Mouse (Mus musculus): ENCODE results near the gene 1110032A03Rik. TPM values are rescaled to one million over a fixed set of nuclear protein-coding genes. Genes with fewer than 3 reads are reported as not detected.

The 1110032A03Rik gene
- polyA plus RNA-seq, 1 experiment from 2014 or later, result 37.8 TPM

GRCm38 (mm10) chr9:50724661-50725330, 50.5 kb downstream of the 1110032A03Rik start:
- no peak overlapping the region for H3K4me2 ChIP-seq (replicated peaks; ENCODE audit: low read depth, low read length)
- WGBS, result 54% methylated on average over 3 of the region's 3 CpGs

GRCm38 (mm10) chr9:50724147-50724546, 51.2 kb downstream of the 1110032A03Rik start:
- Histone ChIP-seq H3K4me1 (ENCODE audit: control insufficient read depth, insufficient read depth, low read length) (peaks cover 11% of the 10 kb centered on the region; the same call in 1 of the 2 replicates), H3K27me3 (ENCODE audit: control insufficient read depth, insufficient read depth, low read length) (no peaks in the 10 kb centered on the region), H3K36me3 (ENCODE audit: control insufficient read depth, insufficient read depth, low read length) (no peaks in the 10 kb centered on the region), H3K9ac (replicated peaks; ENCODE audit: low read depth, low read length) (no peak overlapping the region), H3K27ac (ENCODE audit: low read length) (no peak overlapping the region), H3K4me2 (replicated peaks; ENCODE audit: low read depth, low read length) (no peak overlapping the region), H3K4me3 (ENCODE audit: low read depth, low read length) (no peak overlapping the region), H3K9me3 (ENCODE audit: control insufficient read depth, low read depth, low read length) (no peaks in the 10 kb centered on the region)
- ATAC-seq (ENCODE audit: insufficient number of reproducible peaks, insufficient read depth, low FRiP score, low read depth), result no peak
- WGBS, result 78% methylated on average over 2 of the region's 2 CpGs

More at GRCm38 (mm10) chr9:50724661-50725330, 50.5 kb downstream of the 1110032A03Rik start:
- no peak overlapping the region for H3K4me3 ChIP-seq (ENCODE audit: low read depth, low read length)
- no peaks in the 10 kb centered on the region for H3K36me3 ChIP-seq (ENCODE audit: control insufficient read depth, insufficient read depth, low read length)
- H3K9ac ChIP-seq (replicated peaks; ENCODE audit: low read depth, low read length), result no peak overlapping the region
- peaks cover 11% of the 10 kb centered on the region; the same call in 1 of the 2 replicates for H3K4me1 ChIP-seq (ENCODE audit: control insufficient read depth, insufficient read depth, low read length)
- H3K9me3 ChIP-seq (ENCODE audit: control insufficient read depth, low read depth, low read length), result no peaks in the 10 kb centered on the region
- no peak overlapping the region for H3K27ac ChIP-seq (ENCODE audit: low read length)
- ATAC-seq (ENCODE audit: insufficient number of reproducible peaks, insufficient read depth, low FRiP score, low read depth), result no peak
- no peaks in the 10 kb centered on the region for H3K27me3 ChIP-seq (ENCODE audit: control insufficient read depth, insufficient read depth, low read length)

GRCm38 (mm10) chr9:50723406-50723805, 51.9 kb downstream of the 1110032A03Rik start:
- WGBS, result 33% methylated on average over 7 of the region's 7 CpGs
- Histone ChIP-seq H3K4me3 (ENCODE audit: low read depth, low read length) (no peak overlapping the region), H3K9me3 (ENCODE audit: control insufficient read depth, low read depth, low read length) (no peaks in the 10 kb centered on the region), H3K9ac (replicated peaks; ENCODE audit: low read depth, low read length) (no peak overlapping the region), H3K27me3 (ENCODE audit: control insufficient read depth, insufficient read depth, low read length) (no peaks in the 10 kb centered on the region), H3K4me2 (replicated peaks; ENCODE audit: low read depth, low read length) (no peak overlapping the region), H3K36me3 (ENCODE audit: control insufficient read depth, insufficient read depth, low read length) (no peaks in the 10 kb centered on the region), H3K4me1 (ENCODE audit: control insufficient read depth, insufficient read depth, low read length) (peaks cover 11% of the 10 kb centered on the region; the same call in 1 of the 2 replicates), H3K27ac (ENCODE audit: low read length) (peak overlapping the region; percentile 48; the same call in 1 of the 2 replicates)
- no peak for ATAC-seq (ENCODE audit: insufficient number of reproducible peaks, insufficient read depth, low FRiP score, low read depth)

- WGBS, result 52% methylated on average over 8 of the region's 8 CpGs
- Histone ChIP-seq H3K4me2 (replicated peaks; ENCODE audit: low read depth, low read length) (no peak overlapping the region), H3K9ac (replicated peaks; ENCODE audit: low read depth, low read length) (no peak overlapping the region)
Observed at GRCm38 (mm10) chr9:50722451-50722911, 52.8 kb downstream of the 1110032A03Rik start.

GRCm38 (mm10) chr9:50721061-50721460, 54.3 kb downstream of the 1110032A03Rik start:
- Histone ChIP-seq H3K9me3 (ENCODE audit: control insufficient read depth, low read depth, low read length) (no peaks in the 10 kb centered on the region), H3K4me1 (ENCODE audit: control insufficient read depth, insufficient read depth, low read length) (peaks cover 11% of the 10 kb centered on the region; the same call in 1 of the 2 replicates), H3K4me2 (replicated peaks; ENCODE audit: low read depth, low read length) (no peak overlapping the region), H3K4me3 (ENCODE audit: low read depth, low read length) (no peak overlapping the region), H3K9ac (replicated peaks; ENCODE audit: low read depth, low read length) (no peak overlapping the region), H3K36me3 (ENCODE audit: control insufficient read depth, insufficient read depth, low read length) (no peaks in the 10 kb centered on the region), H3K27me3 (ENCODE audit: control insufficient read depth, insufficient read depth, low read length) (no peaks in the 10 kb centered on the region), H3K27ac (ENCODE audit: low read length) (no peak overlapping the region)
- ATAC-seq (ENCODE audit: insufficient number of reproducible peaks, insufficient read depth, low FRiP score, low read depth), result no peak
- WGBS, result 26% methylated on average over 12 of the region's 12 CpGs

More at GRCm38 (mm10) chr9:50722451-50722911, 52.8 kb downstream of the 1110032A03Rik start:
- ATAC-seq (ENCODE audit: insufficient number of reproducible peaks, insufficient read depth, low FRiP score, low read depth), result no peak
- no peak overlapping the region for H3K27ac ChIP-seq (ENCODE audit: low read length)
- peaks cover 11% of the 10 kb centered on the region; the same call in 1 of the 2 replicates for H3K4me1 ChIP-seq (ENCODE audit: control insufficient read depth, insufficient read depth, low read length)
- H3K9me3 ChIP-seq (ENCODE audit: control insufficient read depth, low read depth, low read length), result no peaks in the 10 kb centered on the region
- no peaks in the 10 kb centered on the region for H3K36me3 ChIP-seq (ENCODE audit: control insufficient read depth, insufficient read depth, low read length)
- H3K27me3 ChIP-seq (ENCODE audit: control insufficient read depth, insufficient read depth, low read length), result no peaks in the 10 kb centered on the region
- H3K4me3 ChIP-seq (ENCODE audit: low read depth, low read length), result no peak overlapping the region

GRCm38 (mm10) chr9:50718878-50719277, 56.4 kb downstream of the 1110032A03Rik start:
- peaks cover 11% of the 10 kb centered on the region; the same call in 1 of the 2 replicates for H3K4me1 ChIP-seq (ENCODE audit: control insufficient read depth, insufficient read depth, low read length)
- no peaks in the 10 kb centered on the region for H3K36me3 ChIP-seq (ENCODE audit: control insufficient read depth, insufficient read depth, low read length)
- 73% methylated on average over 4 of the region's 4 CpGs for WGBS
- no peaks in the 10 kb centered on the region for H3K27me3 ChIP-seq (ENCODE audit: control insufficient read depth, insufficient read depth, low read length)
- H3K4me2 ChIP-seq (replicated peaks; ENCODE audit: low read depth, low read length), result no peak overlapping the region
- H3K27ac ChIP-seq (ENCODE audit: low read length), result no peak overlapping the region
- no peak for ATAC-seq (ENCODE audit: insufficient number of reproducible peaks, insufficient read depth, low FRiP score, low read depth)
- H3K9ac ChIP-seq (replicated peaks; ENCODE audit: low read depth, low read length), result no peak overlapping the region
- no peaks in the 10 kb centered on the region for H3K9me3 ChIP-seq (ENCODE audit: control insufficient read depth, low read depth, low read length)
- no peak overlapping the region for H3K4me3 ChIP-seq (ENCODE audit: low read depth, low read length)

GRCm38 (mm10) chr9:50714188-50714587, 61.1 kb downstream of the 1110032A03Rik start:
- Histone ChIP-seq H3K27me3 (ENCODE audit: control insufficient read depth, insufficient read depth, low read length) (no peaks in the 10 kb centered on the region), H3K27ac (ENCODE audit: low read length) (no peak overlapping the region), H3K36me3 (ENCODE audit: control insufficient read depth, insufficient read depth, low read length) (no peaks in the 10 kb centered on the region), H3K9ac (replicated peaks; ENCODE audit: low read depth, low read length) (no peak overlapping the region), H3K4me1 (ENCODE audit: control insufficient read depth, insufficient read depth, low read length) (no peaks in the 10 kb centered on the region), H3K9me3 (ENCODE audit: control insufficient read depth, low read depth, low read length) (no peaks in the 10 kb centered on the region), H3K4me2 (replicated peaks; ENCODE audit: low read depth, low read length) (no peak overlapping the region), H3K4me3 (ENCODE audit: low read depth, low read length) (no peak overlapping the region)
- ATAC-seq (ENCODE audit: insufficient number of reproducible peaks, insufficient read depth, low FRiP score, low read depth), result no peak
- 41% methylated on average over 4 of the region's 4 CpGs for WGBS
